Mouse (Mus musculus) MEL (cell line): ENCODE measurements around the gene Gm7298.

Source experiments
- BHLHE40 ChIP-seq: IDR thresholded peaks from 2 replicates; pipeline ENCODE4 v1.6.1; 2012; ENCODE audit warnings: low read depth, mild to moderate bottlenecking, inconsistent platforms, low read length, improper control_type of control experiment, borderline replicate concordance
- CTCF ChIP-seq, 3 experiments: IDR thresholded peaks in 2 of 3; conservative IDR thresholded peaks in 1 of 3; 2 replicates each; pipeline ENCODE4 v1.5.1; 2011 to 2012; ENCODE audit warnings: low read length in 3 of 3, low read depth in 2 of 3, mild to moderate bottlenecking in 2 of 3, improper control_type of control experiment in 1 of 3, inconsistent platforms in 1 of 3, mixed read lengths in 1 of 3, moderate library complexity in 1 of 3; ENCODE audit not compliant: control insufficient read depth in 1 of 3, insufficient read depth in 1 of 3, poor library complexity in 1 of 3, severe bottlenecking in 1 of 3
- E2F4 ChIP-seq: IDR thresholded peaks from 2 replicates; pipeline ENCODE4 v1.6.1; 2011; ENCODE audit warnings: low read depth, low read length, improper control_type of control experiment, borderline replicate concordance
- GABPA ChIP-seq: IDR thresholded peaks from 2 replicates; pipeline ENCODE4 v1.6.1; 2012; ENCODE audit warnings: low read depth, mild to moderate bottlenecking, inconsistent platforms, low read length, improper control_type of control experiment, moderate library complexity
- MAFK ChIP-seq: IDR thresholded peaks from 2 replicates; pipeline ENCODE4 v1.6.1; 2011; ENCODE audit warnings: low read depth, mild to moderate bottlenecking, low read length, improper control_type of control experiment, borderline replicate concordance
- MYC ChIP-seq: IDR thresholded peaks from 2 replicates; pipeline ENCODE4 v1.6.1; 2011; ENCODE audit warnings: low read depth, mild to moderate bottlenecking, low read length, improper control_type of control experiment, moderate library complexity
- POLR2A ChIP-seq, 2 experiments: IDR thresholded peaks; 2 replicates each; pipeline ENCODE4 v1.6.1; 2011 to 2012; ENCODE audit warnings: low read length in 2 of 2, mild to moderate bottlenecking in 2 of 2, control low read depth in 1 of 2, improper control_type of control experiment in 1 of 2, low read depth in 1 of 2, moderate library complexity in 1 of 2; ENCODE audit not compliant: control insufficient read depth in 1 of 2, insufficient read depth in 1 of 2, poor library complexity in 1 of 2
- RCOR1 ChIP-seq: IDR thresholded peaks from 2 replicates; pipeline ENCODE4 v1.6.1; 2012; ENCODE audit warnings: low read depth, mild to moderate bottlenecking, inconsistent platforms, low read length, improper control_type of control experiment

- TF ChIP-seq CTCF (IDR thresholded peaks at IDR 0.05 in 2 of 3, conservative IDR thresholded peaks at IDR 0.05 in 1 of 3; ENCODE audit: control insufficient read depth in 1 of 3, insufficient read depth in 1 of 3, low read depth in 2 of 3, low read length in 3 of 3, poor library complexity in 1 of 3, severe bottlenecking in 1 of 3), result no peak
- TF ChIP-seq BHLHE40, result no peak
- no peak for TF ChIP-seq E2F4
- no peak for TF ChIP-seq MAFK
- no peak for TF ChIP-seq RCOR1
- TF ChIP-seq MYC, result no peak
- no peak for TF ChIP-seq POLR2A (IDR thresholded peaks at IDR 0.05; ENCODE audit: control insufficient read depth in 1 of 2, insufficient read depth in 1 of 2, low read depth in 1 of 2, low read length in 2 of 2, poor library complexity in 1 of 2)
- no peak for TF ChIP-seq GABPA
These were observed 95.3 kb downstream of the Gm7298 start for GRCm38 (mm10) chr6:121828034-121828433.
